Mouse (Mus musculus): ENCODE results near the gene Arglu1. TPM values are rescaled to one million over a fixed set of nuclear protein-coding genes. Genes with fewer than 3 reads are reported as not detected.

Gene Arglu1
- polyA plus RNA-seq, 1 experiment from 2014 or later: 155 TPM

DNA sequence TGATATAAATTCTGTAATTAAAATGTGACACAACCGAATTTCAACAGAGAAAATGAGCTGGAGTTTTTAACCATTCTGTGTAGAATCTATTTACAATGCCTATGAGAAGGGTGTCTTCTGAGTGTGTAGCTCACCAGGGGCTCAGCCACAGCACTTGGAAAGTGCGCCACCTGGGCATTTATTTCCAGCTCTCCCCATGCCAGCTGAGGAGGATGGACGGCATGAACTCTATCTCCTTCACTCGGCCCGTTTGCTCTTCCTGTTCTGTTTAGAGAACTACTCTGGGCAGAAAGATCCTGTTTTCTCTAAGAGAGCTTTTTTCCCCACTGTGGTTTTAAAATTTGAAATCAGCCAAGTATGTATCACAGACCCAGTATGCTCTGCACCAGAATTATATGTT lies 37.0 kb downstream of the Arglu1 start:
- H3K9ac ChIP-seq: peak overlapping the region; percentile 52
- H3K27ac ChIP-seq: peak overlapping the region; percentile 52; the same call in 1 of the 2 replicates
- no peaks in the 10 kb centered on the region for H3K36me3 ChIP-seq (replicated peaks; ENCODE audit: control insufficient read depth, insufficient read depth)
- no peaks in the 10 kb centered on the region for H3K27me3 ChIP-seq (ENCODE audit: control insufficient read depth, insufficient read depth, low read length)
- H3K4me2 ChIP-seq (replicated peaks): peak overlapping the region; percentile 86
- no peak for DNase-seq (ENCODE audit: low spot score)
- no peaks in the 10 kb centered on the region for H3K9me3 ChIP-seq (ENCODE audit: control insufficient read depth, low read length)
- H3K4me1 ChIP-seq (replicated peaks; ENCODE audit: control insufficient read depth, insufficient read depth, low read length): peaks cover 68% of the 10 kb centered on the region
- WGBS: 37% methylated on average over 5 of the region's 5 CpGs
- peak overlapping the region; percentile 17; the same call in 1 of the 2 replicates for H3K4me3 ChIP-seq (replicated peaks; ENCODE audit: low read length)
- no peak for ATAC-seq (ENCODE audit: low FRiP score)

DNA sequence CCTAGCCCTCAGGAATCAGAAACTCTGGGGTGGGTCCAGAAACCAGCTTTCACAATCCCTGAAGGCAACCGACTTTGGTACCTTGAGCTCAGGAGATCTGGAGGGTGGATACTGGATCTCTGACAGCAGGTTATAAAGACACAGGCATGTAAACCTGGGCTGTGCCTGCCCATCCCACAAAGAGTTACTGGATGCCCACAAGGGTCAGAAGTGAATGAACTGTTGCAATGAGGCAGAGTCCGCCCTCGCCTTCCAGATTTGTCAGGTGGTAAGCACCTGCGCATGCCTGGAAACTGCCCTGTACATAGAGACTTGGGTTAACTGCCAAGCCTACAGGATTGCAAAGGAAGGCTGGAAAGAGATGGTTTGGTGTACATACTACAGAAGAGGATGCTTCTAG lies 37.9 kb downstream of the Arglu1 start:
- Histone ChIP-seq H3K9ac (no peak overlapping the region), H3K4me3 (replicated peaks; ENCODE audit: low read length) (no peak overlapping the region), H3K27ac (no peak overlapping the region), H3K36me3 (replicated peaks; ENCODE audit: control insufficient read depth, insufficient read depth) (no peaks in the 10 kb centered on the region), H3K9me3 (ENCODE audit: control insufficient read depth, low read length) (no peaks in the 10 kb centered on the region), H3K4me2 (replicated peaks) (0 out of 2 replicates have a peak overlapping the region, but pooled peaks have one; percentile 86), H3K4me1 (replicated peaks; ENCODE audit: control insufficient read depth, insufficient read depth, low read length) (peaks cover 64% of the 10 kb centered on the region), H3K27me3 (ENCODE audit: control insufficient read depth, insufficient read depth, low read length) (no peaks in the 10 kb centered on the region)
- DNase-seq (ENCODE audit: low spot score) (no peak), ATAC-seq (ENCODE audit: low FRiP score) (no peak)
- WGBS: 86% methylated on average over 4 of the region's 4 CpGs

DNA sequence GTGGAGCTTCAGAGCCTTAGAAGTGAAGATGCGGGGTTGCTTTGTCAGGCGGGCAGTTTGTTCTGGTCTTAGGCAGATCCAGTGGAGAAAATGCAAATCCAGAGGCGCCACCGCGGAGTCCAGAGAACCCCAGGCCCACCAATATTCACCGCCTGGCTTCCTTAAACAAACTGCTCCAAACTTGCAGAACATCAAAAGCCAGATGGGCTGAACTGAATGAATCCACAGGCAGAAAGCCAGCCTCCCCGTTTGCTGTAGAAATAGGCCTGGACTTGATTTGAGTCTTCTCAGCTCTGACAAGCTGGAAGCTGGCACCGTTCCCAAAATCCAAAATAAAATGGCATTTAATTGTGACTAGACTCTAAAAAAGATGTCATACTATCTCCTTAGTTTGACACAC lies 40.4 kb downstream of the Arglu1 start:
- H3K27me3 ChIP-seq (ENCODE audit: control insufficient read depth, insufficient read depth, low read length): no peaks in the 10 kb centered on the region
- DNase-seq (ENCODE audit: low spot score): peak; percentile 70

DNA sequence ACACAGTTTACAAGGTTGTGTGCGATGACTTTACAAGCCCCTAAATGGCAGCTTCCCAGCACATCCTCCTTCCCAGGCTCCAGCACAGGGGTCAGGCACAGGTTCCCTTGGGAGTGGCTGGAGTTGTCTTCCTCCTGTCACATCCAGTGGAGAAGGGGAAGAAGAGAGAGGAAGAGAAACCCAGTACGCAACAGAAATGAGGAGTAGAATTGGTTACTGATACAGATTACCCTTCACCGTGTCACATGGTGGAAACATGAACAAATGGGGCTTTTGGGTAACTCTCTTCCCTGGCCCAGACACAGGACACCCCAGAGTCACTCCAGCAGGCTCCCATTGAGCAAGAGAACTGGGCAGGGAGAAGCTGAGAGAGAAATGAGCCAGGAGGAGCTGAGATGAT lies 40.8 kb downstream of the Arglu1 start:
- H3K9me3 ChIP-seq (ENCODE audit: control insufficient read depth, low read length): no peaks in the 10 kb centered on the region
- 0 out of 2 replicates have a peak, but pooled peaks cover 4% of the 10 kb centered on the region for H3K36me3 ChIP-seq (replicated peaks; ENCODE audit: control insufficient read depth, insufficient read depth)
- DNase-seq (ENCODE audit: low spot score) (no peak), ATAC-seq (ENCODE audit: low FRiP score) (peak; percentile 29; the same call in 1 of the 2 replicates)
- no peaks in the 10 kb centered on the region for H3K27me3 ChIP-seq (ENCODE audit: control insufficient read depth, insufficient read depth, low read length)
- H3K27ac ChIP-seq: 0 out of 2 replicates have a peak overlapping the region, but pooled peaks have one; percentile 1
- peaks cover 48% of the 10 kb centered on the region for H3K4me1 ChIP-seq (replicated peaks; ENCODE audit: control insufficient read depth, insufficient read depth, low read length)
- H3K4me3 ChIP-seq (replicated peaks; ENCODE audit: low read length): no peak overlapping the region
- WGBS: 84% methylated on average over 3 of the region's 3 CpGs
- no peak overlapping the region for H3K4me2 ChIP-seq (replicated peaks)
- H3K9ac ChIP-seq: no peak overlapping the region

More for the DNA sequence above, 40.4 kb downstream of the Arglu1 start:
- H3K4me3 ChIP-seq (replicated peaks; ENCODE audit: low read length): no peak overlapping the region
- 0 out of 2 replicates have a peak, but pooled peaks cover 4% of the 10 kb centered on the region for H3K36me3 ChIP-seq (replicated peaks; ENCODE audit: control insufficient read depth, insufficient read depth)
- 0 out of 2 replicates have a peak overlapping the region, but pooled peaks have one; percentile 1 for H3K27ac ChIP-seq
- no peaks in the 10 kb centered on the region for H3K9me3 ChIP-seq (ENCODE audit: control insufficient read depth, low read length)
- WGBS: 39% methylated on average over 8 of the region's 8 CpGs
- peak; percentile 29; the same call in 1 of the 2 replicates for ATAC-seq (ENCODE audit: low FRiP score)
- peaks cover 51% of the 10 kb centered on the region for H3K4me1 ChIP-seq (replicated peaks; ENCODE audit: control insufficient read depth, insufficient read depth, low read length)
- H3K4me2 ChIP-seq (replicated peaks): 0 out of 2 replicates have a peak overlapping the region, but pooled peaks have one; percentile 16
- H3K9ac ChIP-seq: no peak overlapping the region

DNA sequence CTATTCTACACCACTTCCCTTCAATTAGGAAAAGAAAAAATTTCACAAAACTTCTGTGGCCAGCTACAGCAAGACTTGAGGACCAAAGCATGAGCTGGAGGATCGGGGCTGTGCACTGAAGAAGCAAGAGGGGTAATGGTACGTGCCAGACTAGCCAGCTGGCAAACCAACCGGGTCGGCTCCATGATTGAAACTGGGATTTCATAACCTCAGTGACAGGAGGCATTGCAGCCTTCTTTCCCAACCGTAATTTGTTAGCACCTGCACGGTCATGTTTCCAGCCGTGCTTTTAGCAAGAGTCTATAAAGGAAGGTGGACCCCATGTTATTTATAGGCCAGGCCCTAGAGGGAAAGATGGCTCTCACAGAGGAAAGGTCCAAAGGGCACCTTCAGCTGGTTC lies 41.6 kb downstream of the Arglu1 start:
- H3K27me3 ChIP-seq (ENCODE audit: control insufficient read depth, insufficient read depth, low read length): no peaks in the 10 kb centered on the region
- 57% methylated on average over 7 of the region's 7 CpGs for WGBS
- no peak for ATAC-seq (ENCODE audit: low FRiP score)
- no peak for DNase-seq (ENCODE audit: low spot score)
- H3K9me3 ChIP-seq (ENCODE audit: control insufficient read depth, low read length): no peaks in the 10 kb centered on the region
- no peak overlapping the region for H3K4me2 ChIP-seq (replicated peaks)
- peaks cover 39% of the 10 kb centered on the region for H3K4me1 ChIP-seq (replicated peaks; ENCODE audit: control insufficient read depth, insufficient read depth, low read length)
- H3K36me3 ChIP-seq (replicated peaks; ENCODE audit: control insufficient read depth, insufficient read depth): 0 out of 2 replicates have a peak, but pooled peaks cover 4% of the 10 kb centered on the region
- no peak overlapping the region for H3K4me3 ChIP-seq (replicated peaks; ENCODE audit: low read length)
- H3K9ac ChIP-seq: no peak overlapping the region
- no peak overlapping the region for H3K27ac ChIP-seq

DNA sequence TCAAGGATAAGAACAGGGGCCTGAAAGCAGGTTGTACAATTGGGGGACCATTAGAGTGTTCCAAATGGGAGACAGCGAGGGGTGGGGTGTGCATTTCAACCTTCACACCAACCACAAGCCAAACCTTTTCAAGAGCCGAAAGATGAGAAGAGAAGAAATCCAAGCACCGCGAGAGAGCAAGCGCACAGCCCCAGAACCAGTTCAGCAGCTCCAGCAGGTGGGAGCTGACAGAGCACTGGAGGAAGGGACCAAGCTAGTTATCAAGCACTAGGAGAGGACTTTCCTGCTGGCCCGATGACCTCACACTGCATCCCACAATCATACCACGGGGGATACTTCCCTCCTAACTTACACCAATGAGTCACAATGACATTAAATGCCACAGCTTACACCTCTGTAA lies 42.5 kb downstream of the Arglu1 start:
- ATAC-seq (ENCODE audit: low FRiP score) (no peak), DNase-seq (ENCODE audit: low spot score) (no peak)
- WGBS: 78% methylated on average over 7 of the region's 7 CpGs
- H3K9me3 ChIP-seq (ENCODE audit: control insufficient read depth, low read length): no peaks in the 10 kb centered on the region
- no peak overlapping the region for H3K27ac ChIP-seq
- no peak overlapping the region for H3K4me3 ChIP-seq (replicated peaks; ENCODE audit: low read length)
- no peak overlapping the region for H3K9ac ChIP-seq
- peaks cover 31% of the 10 kb centered on the region for H3K4me1 ChIP-seq (replicated peaks; ENCODE audit: control insufficient read depth, insufficient read depth, low read length)
- no peak overlapping the region for H3K4me2 ChIP-seq (replicated peaks)
- H3K36me3 ChIP-seq (replicated peaks; ENCODE audit: control insufficient read depth, insufficient read depth): 0 out of 2 replicates have a peak, but pooled peaks cover 4% of the 10 kb centered on the region
- no peaks in the 10 kb centered on the region for H3K27me3 ChIP-seq (ENCODE audit: control insufficient read depth, insufficient read depth, low read length)

DNA sequence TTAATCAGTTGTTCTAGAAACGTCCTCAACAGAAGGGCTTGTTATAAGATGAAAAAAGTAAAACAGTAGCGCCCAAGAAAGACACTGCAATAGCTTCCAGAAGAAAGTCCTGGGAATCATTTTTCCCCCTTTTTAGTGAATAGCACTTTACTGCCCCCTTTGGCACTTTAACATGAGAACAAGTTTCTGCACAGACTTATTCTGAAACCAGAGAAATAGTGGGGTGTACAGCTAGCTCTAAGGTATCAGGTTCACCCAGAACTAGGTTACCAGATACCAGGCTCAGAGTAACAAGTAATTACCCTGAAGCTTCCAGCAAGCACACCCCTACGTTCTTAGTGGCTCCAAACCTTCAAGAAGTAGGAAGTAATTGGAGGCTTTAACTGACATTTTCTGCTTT lies 43.0 kb downstream of the Arglu1 start:
- H3K27ac ChIP-seq: no peak overlapping the region
- no peak overlapping the region for H3K4me3 ChIP-seq (replicated peaks; ENCODE audit: low read length)
- peaks cover 26% of the 10 kb centered on the region for H3K4me1 ChIP-seq (replicated peaks; ENCODE audit: control insufficient read depth, insufficient read depth, low read length)
- 65% methylated on average over 3 of the region's 3 CpGs for WGBS
- ATAC-seq (ENCODE audit: low FRiP score) (no peak), DNase-seq (ENCODE audit: low spot score) (peak; percentile 51)
- no peaks in the 10 kb centered on the region for H3K9me3 ChIP-seq (ENCODE audit: control insufficient read depth, low read length)
- no peaks in the 10 kb centered on the region for H3K27me3 ChIP-seq (ENCODE audit: control insufficient read depth, insufficient read depth, low read length)
- 0 out of 2 replicates have a peak, but pooled peaks cover 4% of the 10 kb centered on the region for H3K36me3 ChIP-seq (replicated peaks; ENCODE audit: control insufficient read depth, insufficient read depth)
- H3K4me2 ChIP-seq (replicated peaks): no peak overlapping the region
- H3K9ac ChIP-seq: no peak overlapping the region

DNA sequence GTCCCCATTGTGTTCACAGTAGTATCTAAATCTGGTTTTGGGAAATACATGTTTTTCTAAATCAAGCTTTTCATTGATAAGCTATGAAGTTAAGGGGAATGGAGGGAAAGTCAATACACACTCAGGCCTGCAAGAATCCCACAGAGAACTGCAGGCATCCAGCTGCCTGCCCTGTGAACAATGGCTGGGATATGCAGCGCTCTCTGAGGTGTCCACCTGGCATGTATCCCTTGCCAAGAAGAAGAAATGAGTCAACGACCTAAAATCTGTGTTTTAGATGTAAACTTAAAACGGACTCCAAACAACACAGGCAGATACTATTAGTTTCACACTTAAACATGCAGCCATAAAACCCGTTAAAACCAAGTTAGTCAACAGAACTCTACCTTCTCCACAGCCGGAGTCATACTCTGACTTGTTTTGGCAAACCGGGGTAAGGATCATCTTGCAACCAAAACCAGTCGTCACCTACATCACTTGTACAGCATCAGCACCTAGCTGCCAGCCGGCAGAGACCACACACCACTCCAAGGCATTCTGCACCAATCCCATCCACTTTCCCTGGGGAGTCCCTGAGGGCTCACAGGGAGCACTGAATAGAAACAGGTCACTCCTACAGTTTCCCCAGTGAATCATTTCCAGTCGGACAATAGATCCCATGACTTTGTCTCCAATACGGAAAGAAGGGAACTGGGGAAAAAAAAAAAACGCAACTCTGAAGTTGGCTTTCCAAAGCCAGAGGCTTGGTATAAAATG lies 46.0 kb downstream of the Arglu1 start:
- Histone ChIP-seq H3K4me2 (replicated peaks) (no peak overlapping the region), H3K9me3 (ENCODE audit: control insufficient read depth, low read length) (no peaks in the 10 kb centered on the region), H3K27ac (no peak overlapping the region), H3K4me3 (replicated peaks; ENCODE audit: low read length) (no peak overlapping the region), H3K9ac (no peak overlapping the region), H3K27me3 (ENCODE audit: control insufficient read depth, insufficient read depth, low read length) (no peaks in the 10 kb centered on the region), H3K4me1 (replicated peaks; ENCODE audit: control insufficient read depth, insufficient read depth, low read length) (peaks cover 15% of the 10 kb centered on the region), H3K36me3 (replicated peaks; ENCODE audit: control insufficient read depth, insufficient read depth) (0 out of 2 replicates have a peak, but pooled peaks cover 4% of the 10 kb centered on the region)
- WGBS: 65% methylated on average over 11 of the region's 11 CpGs
- no peak for ATAC-seq (ENCODE audit: low FRiP score)
- DNase-seq (ENCODE audit: low spot score): no peak

DNA sequence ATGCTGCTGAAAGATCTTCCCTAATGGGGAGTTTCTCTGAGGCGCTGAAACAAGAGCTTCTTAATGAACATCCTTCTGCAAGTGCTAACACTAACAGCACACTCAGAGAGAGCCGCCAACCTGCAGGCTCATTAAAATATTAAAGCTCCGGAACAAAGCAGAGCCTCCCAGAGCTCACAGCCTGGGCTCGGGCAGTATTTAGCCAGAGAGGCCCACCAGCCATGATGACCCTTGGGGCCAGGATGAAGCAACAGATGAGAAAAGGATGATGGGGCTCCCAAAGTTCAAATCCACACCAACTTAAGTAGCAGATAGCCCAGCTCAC lies 50.1 kb downstream of the Arglu1 start:
- Histone ChIP-seq H3K4me3 (replicated peaks; ENCODE audit: low read length) (no peak overlapping the region), H3K4me2 (replicated peaks) (no peak overlapping the region; the same call in 1 of the 2 replicates), H3K36me3 (replicated peaks; ENCODE audit: control insufficient read depth, insufficient read depth) (peaks cover 13% of the 10 kb centered on the region; the same call in 1 of the 2 replicates), H3K27ac (peak overlapping the region; percentile 28; the same call in 1 of the 2 replicates), H3K9me3 (ENCODE audit: control insufficient read depth, low read length) (no peaks in the 10 kb centered on the region), H3K4me1 (replicated peaks; ENCODE audit: control insufficient read depth, insufficient read depth, low read length) (peaks cover 8% of the 10 kb centered on the region), H3K9ac (no peak overlapping the region), H3K27me3 (ENCODE audit: control insufficient read depth, insufficient read depth, low read length) (no peaks in the 10 kb centered on the region)
- WGBS: 3% methylated on average over 4 of the region's 4 CpGs
- ATAC-seq (ENCODE audit: low FRiP score): no peak
- DNase-seq (ENCODE audit: low spot score): no peak

Measured in hindbrain, embryonic 14.5 days (tissue).